Mouse (Mus musculus) kidney, postnatal 0 days (tissue): Measurements from ENCODE around the gene Dmrt1. TPM values are rescaled to one million over a fixed set of nuclear protein-coding genes. Genes with fewer than 3 reads are reported as not detected.
A peak's percentile ranks its signal among the peaks of the same experiment; 100 is the strongest.

Experiments
- ATAC-seq: fragments of 200-750 bp; cut with Nextera tagmentation; replicated peaks from 2 replicates; pipeline ENCODE4 v1.8.0; 2017; ENCODE audit warnings: low read depth, moderate number of reproducible peaks, moderate TSS enrichment, moderate library complexity; ENCODE audit not compliant: low FRiP score
- DNase-seq: peaks from one replicate; pipeline ENCODE4 v3.0.0-alpha.2; 2016; ENCODE audit warnings: low spot score
- H3K27ac ChIP-seq: fragments of 300-500 bp; sonication (generic); 2 replicates; pipeline ENCODE4 v1.5.1; 2014; ENCODE audit warnings: mild to moderate bottlenecking
- H3K27me3 ChIP-seq: fragments of 300-500 bp; sonication (generic); 2 replicates; pipeline ENCODE4 v1.6.1; 2014; ENCODE audit warnings: low read length, mixed read lengths; ENCODE audit not compliant: insufficient read depth
- H3K36me3 ChIP-seq: fragments of 300-500 bp; sonication (generic); 2 replicates; pipeline ENCODE4 v1.6.1; 2014; ENCODE audit warnings: low read length, mixed read lengths; ENCODE audit not compliant: insufficient read depth
- H3K4me1 ChIP-seq: fragments of 300-500 bp; sonication (generic); replicated peaks from 2 replicates; pipeline ENCODE4 v1.6.1; 2014; ENCODE audit warnings: antibody characterized with exemption, low read length, mixed read lengths; ENCODE audit not compliant: insufficient read depth
- H3K4me2 ChIP-seq: fragments of 300-500 bp; sonication (generic); 2 replicates; pipeline ENCODE4 v1.6.1; 2014; ENCODE audit warnings: mild to moderate bottlenecking, low read length, moderate library complexity, mixed read lengths
- H3K4me3 ChIP-seq: fragments of 300-500 bp; sonication (generic); replicated peaks from 2 replicates; pipeline ENCODE4 v1.5.1; 2014; ENCODE audit warnings: low read depth, low read length
- H3K9ac ChIP-seq: fragments of 300-500 bp; sonication (generic); 2 replicates; pipeline ENCODE4 v1.6.1; 2014; ENCODE audit warnings: low read depth, low read length
- H3K9me3 ChIP-seq: fragments of 300-500 bp; sonication (generic); replicated peaks from 2 replicates; pipeline ENCODE4 v1.6.1; 2016; ENCODE audit warnings: low read length, inconsistent platforms, mixed read lengths
- CTCF ChIP-seq: IDR thresholded peaks from 2 replicates; pipeline ENCODE4 v1.5.1; 2016; ENCODE audit warnings: antibody characterized with exemption, low read depth, mild to moderate bottlenecking, moderate library complexity
- WGBS: fragments of 180-500 bp; shearing (Covaris S2); extraction: QIAGEN DNeasy Blood & Tissue Kit; methylation state at CpG from one replicate; pipeline ENCODE4 v1.1.7; 2014; 5-methylcytosine and 5-hydroxymethylcytosine counted together
- polyA plus RNA-seq: library from polyadenylated mRNA; unstranded; fragments of >200 nt; fragmentation: Nextera tagmentation; extraction: Ambion mirVana; gene quantifications from 2 replicates; pipeline ENCODE4 v1.2.1, GENCODE M21; 2015

The Dmrt1 gene
- polyA plus RNA-seq, 1 experiment from 2014 or later: not detected

- no peaks in the 10 kb centered on the region for H3K36me3 ChIP-seq
- ATAC-seq (no peak), DNase-seq (no peak)
- no peak overlapping the region for H3K27ac ChIP-seq
- no peaks in the 10 kb centered on the region for H3K9me3 ChIP-seq
- 57% methylated on average over 11 of the region's 12 CpGs for WGBS
- H3K4me3 ChIP-seq: no peak overlapping the region
- no peak overlapping the region for H3K4me2 ChIP-seq
- no peak for TF ChIP-seq CTCF
- H3K9ac ChIP-seq: no peak overlapping the region
- H3K27me3 ChIP-seq: peaks cover under 1% of the 10 kb centered on the region; the same call in 1 of the 2 replicates
- no peaks in the 10 kb centered on the region for H3K4me1 ChIP-seq
Observed at GRCm38 (mm10) chr19:25514986-25515530, 9.6 kb downstream of the Dmrt1 start.

GRCm38 (mm10) chr19:25524156-25524555 lies 18.7 kb downstream of the Dmrt1 start:
- 74% methylated on average over 6 of the region's 6 CpGs for WGBS
- no peaks in the 10 kb centered on the region for H3K9me3 ChIP-seq

GRCm38 (mm10) chr19:25525726-25526125 lies 20.3 kb downstream of the Dmrt1 start:
- Histone ChIP-seq H3K27ac (no peak overlapping the region), H3K4me2 (no peak overlapping the region), H3K36me3 (no peaks in the 10 kb centered on the region), H3K27me3 (no peaks in the 10 kb centered on the region), H3K4me1 (no peaks in the 10 kb centered on the region), H3K4me3 (no peak overlapping the region), H3K9ac (no peak overlapping the region), H3K9me3 (no peaks in the 10 kb centered on the region)
- TF ChIP-seq CTCF: no peak
- ATAC-seq (no peak), DNase-seq (no peak)
- 95% methylated on average over 20 of the region's 20 CpGs for WGBS

More at GRCm38 (mm10) chr19:25524156-25524555, 18.7 kb downstream of the Dmrt1 start:
- Histone ChIP-seq H3K4me2 (no peak overlapping the region), H3K27me3 (no peaks in the 10 kb centered on the region), H3K4me1 (no peaks in the 10 kb centered on the region), H3K27ac (no peak overlapping the region), H3K9ac (no peak overlapping the region), H3K4me3 (no peak overlapping the region), H3K36me3 (no peaks in the 10 kb centered on the region)
- ATAC-seq: no peak
- no peak for DNase-seq
- TF ChIP-seq CTCF: no peak

- ATAC-seq (no peak), DNase-seq (no peak)
- no peak for TF ChIP-seq CTCF
- H3K27ac ChIP-seq: no peak overlapping the region
- no peaks in the 10 kb centered on the region for H3K4me1 ChIP-seq
- no peak overlapping the region for H3K9ac ChIP-seq
- H3K9me3 ChIP-seq: no peaks in the 10 kb centered on the region
- no peak overlapping the region for H3K4me2 ChIP-seq
- H3K36me3 ChIP-seq: no peaks in the 10 kb centered on the region
- H3K27me3 ChIP-seq: no peaks in the 10 kb centered on the region
- no peak overlapping the region for H3K4me3 ChIP-seq
- 57% methylated on average over 12 of the region's 12 CpGs for WGBS
Observed at GRCm38 (mm10) chr19:25529673-25530072, 24.3 kb downstream of the Dmrt1 start.

- WGBS: 38% methylated on average over 13 of the region's 13 CpGs
- no peaks in the 10 kb centered on the region for H3K9me3 ChIP-seq
- DNase-seq (peak; percentile 90), ATAC-seq (peak; percentile 21; the same call in 1 of the 2 replicates)
- H3K4me1 ChIP-seq: no peaks in the 10 kb centered on the region
- H3K4me3 ChIP-seq: no peak overlapping the region
- TF ChIP-seq CTCF: peak; percentile 79
- no peak overlapping the region for H3K4me2 ChIP-seq
- H3K27ac ChIP-seq: no peak overlapping the region
- no peak overlapping the region for H3K9ac ChIP-seq
- H3K36me3 ChIP-seq: no peaks in the 10 kb centered on the region
- no peaks in the 10 kb centered on the region for H3K27me3 ChIP-seq
Observed at GRCm38 (mm10) chr19:25545714-25546340, 40.4 kb downstream of the Dmrt1 start.

GRCm38 (mm10) chr19:25547086-25547643 lies 41.7 kb downstream of the Dmrt1 start:
- H3K36me3 ChIP-seq: no peaks in the 10 kb centered on the region
- no peak overlapping the region for H3K27ac ChIP-seq
- H3K9ac ChIP-seq: no peak overlapping the region
- H3K4me1 ChIP-seq: no peaks in the 10 kb centered on the region
- ATAC-seq: no peak
- 82% methylated on average over 9 of the region's 9 CpGs for WGBS
- H3K27me3 ChIP-seq: no peaks in the 10 kb centered on the region
- H3K4me2 ChIP-seq: no peak overlapping the region
- DNase-seq: no peak
- H3K4me3 ChIP-seq: no peak overlapping the region
- no peak for TF ChIP-seq CTCF
- H3K9me3 ChIP-seq: no peaks in the 10 kb centered on the region
